Mouse (Mus musculus) lung, embryonic 14.5 days (tissue): Measurements from ENCODE around the gene En1. TPM values are rescaled to one million over a fixed set of nuclear protein-coding genes. Genes with fewer than 3 reads are reported as not detected.

Source experiments
- ATAC-seq: fragments of 200-750 bp; cut with Nextera tagmentation; 2 replicates; pipeline ENCODE4 v1.8.0; 2017; ENCODE audit warnings: mild to moderate bottlenecking, moderate TSS enrichment, moderate library complexity; ENCODE audit not compliant: insufficient read depth
- DNase-seq: peaks from one replicate; pipeline ENCODE4 v3.0.0-alpha.2; 2015
- H3K27ac ChIP-seq: fragments of 300-500 bp; sonication (generic); 2 replicates; pipeline ENCODE4 v1.5.1; 2014; ENCODE audit warnings: low read depth, mild to moderate bottlenecking, moderate library complexity
- H3K27me3 ChIP-seq: fragments of 300-500 bp; sonication (generic); 2 replicates; pipeline ENCODE4 v1.6.1; 2014; ENCODE audit warnings: low read length, control low read depth; ENCODE audit not compliant: insufficient read depth
- H3K36me3 ChIP-seq: fragments of 300-500 bp; sonication (generic); 2 replicates; pipeline ENCODE4 v1.6.1; 2014; ENCODE audit warnings: control low read depth; ENCODE audit not compliant: insufficient read depth
- H3K4me1 ChIP-seq: fragments of 300-500 bp; sonication (generic); 2 replicates; pipeline ENCODE4 v1.6.1; 2014; ENCODE audit warnings: antibody characterized with exemption, control low read depth; ENCODE audit not compliant: insufficient read depth
- H3K4me2 ChIP-seq: fragments of 300-500 bp; sonication (generic); 2 replicates; pipeline ENCODE4 v1.6.1; 2014; ENCODE audit warnings: mild to moderate bottlenecking
- H3K4me3 ChIP-seq: fragments of 300-500 bp; sonication (generic); 2 replicates; pipeline ENCODE4 v1.5.1; 2014; ENCODE audit warnings: low read depth, low read length
- H3K9ac ChIP-seq: fragments of 300-500 bp; sonication (generic); 2 replicates; pipeline ENCODE4 v1.6.1; 2014
- H3K9me3 ChIP-seq: fragments of 300-500 bp; sonication (generic); 2 replicates; pipeline ENCODE4 v1.6.1; 2016; ENCODE audit warnings: low read depth, low read length, control low read depth
- CTCF ChIP-seq: IDR thresholded peaks from 2 replicates; pipeline ENCODE4 v1.5.1; 2016; ENCODE audit warnings: antibody characterized with exemption, low read depth
- WGBS: fragments of 180-500 bp; shearing (Covaris S2); extraction: QIAGEN DNeasy Blood & Tissue Kit; methylation state at CpG from one replicate; pipeline ENCODE4 v1.1.7; 2014; 5-methylcytosine and 5-hydroxymethylcytosine counted together
- polyA plus RNA-seq: library from polyadenylated mRNA; unstranded; fragments of >200 nt; fragmentation: Nextera tagmentation; extraction: Ambion mirVana; gene quantifications from 2 replicates; pipeline ENCODE4 v1.2.1, GENCODE M21; 2014

The En1 gene
- polyA plus RNA-seq, 1 experiment from 2014 or later: not detected

DNA sequence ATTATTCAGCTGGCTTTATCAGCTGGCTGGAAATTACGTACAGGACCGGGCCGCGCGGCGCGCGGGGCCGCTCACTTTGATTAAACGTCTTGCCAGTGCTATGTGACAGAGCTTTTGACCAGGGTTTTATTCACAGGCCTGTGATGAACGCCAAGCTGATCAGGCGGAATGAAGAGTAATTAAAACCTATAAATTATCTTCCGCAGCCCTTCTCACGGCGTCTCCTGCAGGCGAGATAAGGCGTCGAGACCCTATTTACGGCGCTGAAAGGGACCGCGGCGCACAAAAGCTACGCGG, 2.1 kb upstream of the En1 start:
- no peaks in the 10 kb centered on the region for H3K9me3 ChIP-seq
- H3K27me3 ChIP-seq: peaks cover 100% of the 10 kb centered on the region
- H3K4me1 ChIP-seq: peaks cover 5% of the 10 kb centered on the region; the same call in 1 of the 2 replicates
- DNase-seq: no peak
- H3K27ac ChIP-seq: no peak overlapping the region
- no peak for TF ChIP-seq CTCF
- no peak overlapping the region for H3K9ac ChIP-seq
- ATAC-seq: no peak
- H3K36me3 ChIP-seq: no peaks in the 10 kb centered on the region
- H3K4me3 ChIP-seq: no peak overlapping the region
- H3K4me2 ChIP-seq: no peak overlapping the region
- WGBS: under 1% methylated on average over 25 of the region's 25 CpGs

DNA sequence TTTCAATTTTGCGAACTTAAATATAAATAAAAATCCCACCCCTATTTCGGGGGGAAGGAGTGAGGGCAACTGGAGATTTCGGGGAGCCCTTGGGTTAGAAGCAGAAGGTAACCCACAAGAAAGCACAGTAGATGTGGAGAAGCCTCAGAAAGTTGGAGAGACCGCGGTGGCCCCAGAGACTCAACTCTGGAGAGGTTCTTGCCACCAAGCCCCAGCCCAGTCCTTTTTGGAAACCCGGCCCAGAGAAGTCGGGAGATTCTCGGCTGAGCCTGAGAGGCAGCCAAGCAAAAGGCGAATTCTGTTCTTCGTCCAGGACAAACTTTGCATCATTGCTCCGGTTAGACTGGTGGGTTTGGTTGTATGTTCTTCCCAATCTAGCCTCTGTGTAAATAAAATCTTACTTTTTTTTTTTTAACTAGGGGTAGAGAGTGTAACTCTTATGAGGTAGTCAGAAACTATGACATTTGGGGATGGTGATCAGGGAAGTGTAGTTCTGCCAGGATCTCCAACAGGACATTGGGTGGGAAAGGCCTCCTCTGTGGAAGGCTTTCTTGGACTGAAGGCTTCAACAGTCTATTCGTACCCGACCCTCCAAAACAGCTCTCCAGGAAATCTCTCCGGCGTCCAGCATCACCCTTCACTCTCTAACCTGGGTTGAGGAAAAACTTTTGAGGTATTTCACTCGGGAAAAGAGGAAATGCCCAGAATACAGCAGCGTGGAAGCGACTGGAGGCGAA, 1.5 kb upstream of the En1 start:
- Histone ChIP-seq H3K4me1 (peaks cover 5% of the 10 kb centered on the region; the same call in 1 of the 2 replicates), H3K4me2 (no peak overlapping the region), H3K27ac (no peak overlapping the region), H3K4me3 (no peak overlapping the region), H3K9ac (no peak overlapping the region), H3K9me3 (no peaks in the 10 kb centered on the region), H3K36me3 (no peaks in the 10 kb centered on the region), H3K27me3 (peaks cover 100% of the 10 kb centered on the region)
- 2% methylated on average over 19 of the region's 19 CpGs for WGBS
- no peak for DNase-seq
- no peak for TF ChIP-seq CTCF
- ATAC-seq: no peak

DNA sequence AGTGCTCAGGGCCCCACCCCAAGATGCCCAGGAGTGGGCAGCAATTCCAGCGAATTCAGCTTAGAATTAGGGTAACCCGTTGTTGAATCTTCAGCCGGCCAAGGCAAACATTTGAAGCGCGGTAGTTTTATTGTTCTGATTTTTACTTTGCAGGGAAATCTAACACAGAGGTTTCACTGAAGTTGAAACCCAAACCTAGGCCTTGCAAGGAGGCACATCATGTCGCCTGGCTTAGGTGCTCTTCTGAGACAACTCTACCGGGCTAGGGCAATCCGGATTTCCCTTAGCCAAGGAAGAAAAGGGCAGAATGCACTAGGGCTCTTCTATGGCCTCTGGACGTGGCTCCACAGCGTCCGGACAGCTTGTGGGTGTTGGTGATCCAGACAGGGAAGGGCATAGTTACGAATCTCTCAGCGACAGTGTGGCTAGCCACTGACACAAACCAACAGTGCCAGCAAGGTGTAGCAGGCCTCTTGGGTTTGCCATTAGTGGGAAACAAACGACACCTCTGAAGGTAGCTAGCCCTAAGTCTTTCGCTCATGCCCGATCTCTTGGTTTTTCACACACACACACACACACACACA, 873 bp upstream of the En1 start:
- Histone ChIP-seq H3K9me3 (no peaks in the 10 kb centered on the region), H3K4me1 (peaks cover 5% of the 10 kb centered on the region; the same call in 1 of the 2 replicates), H3K9ac (no peak overlapping the region), H3K36me3 (no peaks in the 10 kb centered on the region), H3K4me2 (no peak overlapping the region), H3K4me3 (no peak overlapping the region), H3K27ac (no peak overlapping the region), H3K27me3 (peaks cover 100% of the 10 kb centered on the region)
- no peak for TF ChIP-seq CTCF
- 2% methylated on average over 16 of the region's 16 CpGs for WGBS
- ATAC-seq: no peak
- no peak for DNase-seq

DNA sequence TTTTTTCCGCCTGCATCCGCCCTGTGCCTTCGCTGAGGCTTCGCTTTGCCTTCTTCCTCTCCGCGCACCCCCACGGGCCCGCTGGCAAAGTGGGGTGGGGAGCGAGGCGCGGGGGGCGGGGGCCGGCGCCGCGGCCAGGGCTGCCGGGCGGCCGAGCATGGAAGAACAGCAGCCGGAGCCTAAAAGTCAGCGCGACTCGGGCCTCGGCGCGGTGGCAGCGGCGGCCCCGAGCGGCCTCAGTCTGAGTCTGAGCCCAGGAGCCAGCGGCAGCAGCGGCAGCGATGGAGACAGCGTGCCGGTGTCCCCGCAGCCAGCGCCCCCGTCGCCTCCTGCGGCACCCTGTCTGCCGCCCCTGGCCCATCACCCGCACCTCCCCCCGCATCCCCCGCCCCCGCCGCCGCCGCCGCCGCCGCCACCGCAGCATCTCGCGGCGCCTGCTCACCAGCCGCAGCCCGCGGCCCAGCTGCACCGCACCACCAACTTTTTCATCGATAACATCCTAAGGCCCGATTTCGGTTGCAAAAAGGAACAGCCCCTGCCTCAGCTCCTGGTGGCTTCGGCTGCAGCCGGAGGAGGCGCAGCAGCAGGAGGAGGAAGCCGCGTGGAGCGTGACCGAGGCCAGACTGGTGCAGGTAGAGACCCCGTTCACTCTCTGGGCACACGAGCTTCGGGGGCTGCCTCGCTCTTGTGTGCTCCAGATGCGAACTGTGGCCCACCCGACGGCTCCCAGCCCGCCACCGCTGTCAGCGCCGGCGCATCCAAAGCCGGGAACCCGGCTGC, 848 bp downstream of the En1 start:
- TF ChIP-seq CTCF: no peak
- H3K9me3 ChIP-seq: no peaks in the 10 kb centered on the region
- H3K4me1 ChIP-seq: peaks cover 5% of the 10 kb centered on the region; the same call in 1 of the 2 replicates
- under 1% methylated on average over 83 of the region's 83 CpGs for WGBS
- peak; percentile 42 for ATAC-seq
- H3K4me2 ChIP-seq: peak overlapping the region; percentile 74
- H3K27ac ChIP-seq: no peak overlapping the region
- H3K36me3 ChIP-seq: no peaks in the 10 kb centered on the region
- peak overlapping the region; percentile 43 for H3K9ac ChIP-seq
- DNase-seq: peak; percentile 57
- peak overlapping the region; percentile 44 for H3K4me3 ChIP-seq
- peaks cover 98% of the 10 kb centered on the region for H3K27me3 ChIP-seq

DNA sequence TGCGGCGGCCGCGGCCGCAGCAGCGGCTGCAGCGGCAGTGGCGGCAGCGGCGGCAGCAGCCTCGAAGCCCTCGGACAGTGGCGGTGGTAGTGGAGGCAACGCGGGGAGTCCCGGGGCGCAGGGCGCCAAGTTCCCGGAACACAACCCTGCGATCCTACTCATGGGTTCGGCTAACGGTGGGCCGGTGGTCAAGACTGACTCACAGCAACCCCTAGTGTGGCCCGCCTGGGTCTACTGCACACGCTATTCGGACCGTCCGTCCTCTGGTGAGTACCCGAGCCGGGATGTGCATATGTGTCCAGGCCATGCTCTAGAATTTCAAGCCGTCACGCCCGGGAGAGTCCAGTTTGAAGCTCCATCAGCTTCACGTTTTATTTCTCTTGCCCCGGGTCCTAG, 1.4 kb downstream of the En1 start:
- peak; percentile 39 for DNase-seq
- Histone ChIP-seq H3K4me3 (peak overlapping the region; percentile 44), H3K27me3 (peaks cover 98% of the 10 kb centered on the region), H3K36me3 (no peaks in the 10 kb centered on the region), H3K27ac (no peak overlapping the region), H3K4me1 (peaks cover 5% of the 10 kb centered on the region; the same call in 1 of the 2 replicates), H3K9ac (no peak overlapping the region), H3K9me3 (no peaks in the 10 kb centered on the region), H3K4me2 (peak overlapping the region; percentile 74)
- TF ChIP-seq CTCF: no peak
- no peak; the same call in 1 of the 2 replicates for ATAC-seq
- WGBS: under 1% methylated on average over 35 of the region's 35 CpGs

DNA sequence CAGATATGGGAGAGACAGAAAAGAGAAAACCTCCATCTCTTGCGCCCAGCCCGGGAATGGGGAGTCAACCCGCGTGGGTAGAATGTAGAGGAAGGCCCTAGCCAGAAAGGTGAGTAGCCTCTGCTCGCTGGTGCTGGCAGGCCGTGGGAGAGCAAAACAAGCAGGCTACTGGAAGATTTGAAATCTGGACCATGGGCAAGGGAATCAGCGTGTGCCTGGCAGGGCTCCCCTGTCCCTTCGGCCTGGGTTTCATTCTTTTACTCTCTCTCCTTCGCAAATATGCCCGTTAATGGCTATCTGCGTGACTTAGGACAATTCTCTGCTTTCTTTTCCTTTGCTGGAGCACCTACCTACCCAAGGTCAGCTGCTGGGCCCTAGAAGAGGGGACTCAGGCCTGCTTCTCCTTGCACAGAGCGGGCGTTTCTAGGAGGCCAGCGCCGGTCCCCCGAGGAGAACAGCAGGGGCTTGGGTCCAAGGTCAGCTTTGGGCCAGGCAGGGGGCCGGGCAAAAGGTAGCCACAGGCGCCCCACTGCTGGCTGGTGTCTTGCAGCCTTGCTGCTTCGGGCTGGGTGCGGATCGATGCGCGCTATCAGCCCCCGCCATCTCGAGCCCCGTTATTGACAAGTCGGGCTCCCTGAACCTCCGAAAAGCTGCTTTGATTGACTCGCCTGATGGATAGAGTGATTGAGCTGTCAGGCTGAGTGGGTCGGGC, 2.4 kb downstream of the En1 start:
- H3K27me3 ChIP-seq: peaks cover 98% of the 10 kb centered on the region
- peaks cover 5% of the 10 kb centered on the region; the same call in 1 of the 2 replicates for H3K4me1 ChIP-seq
- ATAC-seq (no peak), DNase-seq (no peak)
- 4% methylated on average over 30 of the region's 30 CpGs for WGBS
- H3K36me3 ChIP-seq: no peaks in the 10 kb centered on the region
- H3K4me3 ChIP-seq: no peak overlapping the region
- H3K9ac ChIP-seq: no peak overlapping the region
- no peak overlapping the region for H3K4me2 ChIP-seq
- TF ChIP-seq CTCF: no peak
- no peak overlapping the region for H3K27ac ChIP-seq
- H3K9me3 ChIP-seq: no peaks in the 10 kb centered on the region
